Mouse (Mus musculus) erythroblast, embryonic 14.5 days (primary cell): ENCODE measurements around the gene Fbxo27.

Experiments used
- GATA1 ChIP-seq: IDR thresholded peaks from 2 replicates; pipeline ENCODE4 v1.6.1; 2012; ENCODE audit warnings: low read length, inconsistent platforms, mixed read lengths
- TAL1 ChIP-seq: IDR thresholded peaks from 3 replicates; pipeline ENCODE4 v1.6.1; 2012; ENCODE audit warnings: low read length, inconsistent platforms, mixed read lengths

DNA sequence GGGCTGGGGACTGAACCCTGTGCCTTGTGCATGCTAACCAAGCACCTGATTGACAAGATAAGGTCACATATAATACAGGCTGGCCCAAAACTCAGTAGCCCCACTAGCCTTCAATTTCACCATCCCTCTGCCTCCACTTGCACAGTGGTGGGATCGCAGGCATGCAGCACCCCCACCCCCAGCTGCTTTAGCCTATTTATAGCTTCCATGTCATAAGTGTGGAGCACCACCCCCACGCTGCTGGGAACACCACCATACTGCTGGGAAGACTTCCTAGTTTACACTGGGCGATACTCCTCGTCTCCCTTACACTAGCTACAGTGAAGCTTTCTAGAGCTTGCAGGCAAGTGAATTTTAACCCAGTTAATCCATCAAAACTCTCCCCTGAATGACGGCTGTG lies 22.0 kb downstream of the Fbxo27 start:
- no peak for TF ChIP-seq GATA1
- TF ChIP-seq TAL1 = no peak
